Mouse (Mus musculus): Measurements from ENCODE around the gene Dnajc13. TPM values are rescaled to one million over a fixed set of nuclear protein-coding genes. Genes with fewer than 3 reads are reported as not detected.

The Dnajc13 gene
- polyA plus RNA-seq, 3 experiments from 2014 or later, result 22.7 to 30.5 (median 30.3) TPM

DNA sequence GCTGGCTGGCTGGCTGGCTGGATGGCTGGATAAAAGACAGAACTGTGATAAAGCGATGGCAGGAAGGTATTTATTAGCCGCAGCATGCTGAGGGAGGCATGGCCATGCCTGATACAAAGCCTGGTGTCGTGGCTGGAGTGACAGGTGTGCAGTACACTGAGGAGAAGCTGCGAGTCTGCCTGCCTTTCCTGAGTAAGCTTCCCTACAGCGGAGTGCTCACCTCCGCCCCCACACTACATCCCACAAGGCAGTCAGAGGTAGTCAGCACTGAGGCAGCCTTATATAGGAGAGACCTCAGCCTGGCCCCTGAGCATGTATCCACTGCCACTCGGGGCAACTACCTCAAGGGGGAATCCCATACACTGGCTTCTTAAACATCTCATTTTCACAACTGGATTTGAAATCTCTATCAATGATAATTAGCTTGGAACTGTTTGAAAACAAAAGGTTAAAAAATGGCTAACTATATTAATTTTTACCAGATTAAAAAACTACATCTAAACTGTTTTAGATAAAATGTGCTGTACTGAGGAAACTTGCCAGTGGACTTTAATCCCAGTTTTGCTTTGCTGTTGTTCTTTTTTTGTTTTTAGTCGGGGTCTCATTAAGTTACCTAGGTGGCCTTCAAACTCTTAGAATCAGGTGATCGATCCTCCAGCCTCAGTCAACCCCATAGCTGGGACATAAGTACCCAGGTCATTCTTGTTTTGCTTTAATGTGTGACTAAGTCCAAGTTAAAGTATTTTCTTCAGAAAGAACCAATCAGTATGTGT, 8.1 kb downstream of the Dnajc13 start:
- ATAC-seq, result no peak

GRCm38 (mm10) chr9:104252637-104253036, 10.1 kb downstream of the Dnajc13 start:
- ATAC-seq, result no peak

DNA sequence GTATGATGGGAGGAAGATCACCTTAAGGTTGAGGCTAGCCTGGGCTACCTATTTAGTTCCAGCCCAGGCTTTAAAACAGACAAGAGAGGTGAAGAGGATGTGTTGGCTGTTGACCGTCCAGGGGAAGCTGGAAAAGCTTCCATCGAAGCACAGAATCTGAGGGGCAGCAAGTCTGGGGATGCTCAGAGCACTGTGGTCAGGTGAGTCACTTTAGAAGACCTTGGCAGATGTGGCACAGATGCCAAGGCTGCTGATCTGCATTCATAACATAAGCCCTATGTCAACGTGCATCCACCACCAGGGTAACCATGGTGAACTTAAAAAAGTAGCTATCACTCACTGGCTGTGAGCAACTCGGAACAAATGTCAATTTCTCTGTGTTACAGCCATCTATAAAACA, 11.0 kb downstream of the Dnajc13 start:
- no peak for ATAC-seq

- no peak for ATAC-seq
Measured at GRCm38 (mm10) chr9:104251111-104251510, 11.6 kb downstream of the Dnajc13 start.

GRCm38 (mm10) chr9:104247307-104247987, 15.3 kb downstream of the Dnajc13 start:
- no peak for ATAC-seq

- no peak for ATAC-seq
Measured at GRCm38 (mm10) chr9:104243799-104244466, 18.8 kb downstream of the Dnajc13 start.

DNA sequence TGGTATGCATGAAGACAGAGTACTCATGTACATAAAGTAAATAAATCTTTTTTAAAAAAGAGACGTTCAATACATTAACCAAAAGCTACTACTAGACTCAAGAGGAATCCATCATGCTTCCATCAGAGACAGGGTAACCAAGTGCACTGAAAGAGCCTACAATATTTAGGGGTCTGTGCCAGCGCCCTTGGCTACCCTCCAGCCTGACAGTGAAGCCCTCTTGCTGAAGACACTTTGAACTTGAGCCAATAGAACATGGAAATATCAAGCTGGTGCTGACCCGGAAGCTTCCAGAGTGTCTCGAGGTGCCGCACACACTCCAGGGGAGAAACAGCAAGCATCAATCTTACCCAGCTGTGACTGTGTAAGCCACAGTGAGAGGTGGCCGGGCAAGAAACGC, 22.6 kb downstream of the Dnajc13 start:
- ATAC-seq, result no peak

- ATAC-seq, result no peak
Measured at GRCm38 (mm10) chr9:104239076-104239475, 23.7 kb downstream of the Dnajc13 start.

DNA sequence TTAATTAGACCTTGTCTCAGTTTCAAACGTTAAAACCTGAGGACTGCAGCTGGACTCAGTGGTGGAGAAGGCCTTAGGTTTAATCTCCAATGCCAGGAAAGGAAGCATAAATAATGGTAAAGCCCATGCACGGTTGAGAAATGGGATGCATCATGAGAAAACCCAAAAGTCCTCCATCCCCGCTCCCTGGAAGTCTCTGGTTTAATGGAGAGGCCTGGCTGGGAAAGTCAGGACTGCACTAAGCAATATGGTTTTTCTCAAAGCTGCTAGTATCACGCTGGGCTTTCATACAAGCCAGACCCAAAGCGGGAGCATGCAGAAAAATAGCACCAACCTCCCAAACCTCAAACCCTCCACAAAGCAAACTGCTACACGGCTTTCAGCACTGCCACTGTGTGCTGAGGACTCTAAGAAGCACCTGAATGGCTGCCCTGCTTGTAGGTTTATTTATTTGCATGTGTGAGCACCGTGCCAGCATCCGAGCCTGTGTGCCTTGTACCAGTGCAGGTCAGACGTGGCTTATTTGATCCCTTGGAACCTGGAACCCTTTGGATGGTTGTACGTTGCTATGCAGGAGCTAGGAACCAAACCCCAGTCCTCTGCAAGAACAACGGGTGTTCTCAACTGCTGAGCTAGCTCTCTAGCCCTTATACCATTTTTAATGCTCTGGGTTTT, 26.3 kb downstream of the Dnajc13 start:
- ATAC-seq, result no peak

GRCm38 (mm10) chr9:104235751-104236150, 27.0 kb downstream of the Dnajc13 start:
- no peak for ATAC-seq

- ATAC-seq, result no peak
Measured at GRCm38 (mm10) chr9:104233815-104234214, 28.9 kb downstream of the Dnajc13 start.

- ATAC-seq, result no peak
Measured at GRCm38 (mm10) chr9:104233060-104233459, 29.7 kb downstream of the Dnajc13 start.

DNA sequence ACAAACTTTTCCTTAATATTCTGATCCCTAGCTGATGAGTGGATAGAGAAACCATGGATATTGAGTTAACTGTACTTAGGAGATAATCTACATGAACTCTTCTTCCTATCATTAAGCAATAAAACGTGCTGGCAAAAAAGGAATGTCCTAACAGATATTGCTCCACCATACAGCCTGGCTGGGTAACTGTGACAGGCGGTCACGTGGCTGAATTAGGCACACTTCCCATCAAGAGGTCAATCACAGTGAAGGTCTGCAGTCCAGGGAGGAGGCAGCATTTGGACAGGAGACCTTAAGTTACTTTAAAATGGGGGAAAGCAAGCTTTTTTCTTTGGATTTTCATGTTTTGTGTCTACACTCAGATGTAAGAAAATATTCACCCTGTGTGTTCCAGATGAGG, 30.7 kb downstream of the Dnajc13 start:
- ATAC-seq, result no peak

DNA sequence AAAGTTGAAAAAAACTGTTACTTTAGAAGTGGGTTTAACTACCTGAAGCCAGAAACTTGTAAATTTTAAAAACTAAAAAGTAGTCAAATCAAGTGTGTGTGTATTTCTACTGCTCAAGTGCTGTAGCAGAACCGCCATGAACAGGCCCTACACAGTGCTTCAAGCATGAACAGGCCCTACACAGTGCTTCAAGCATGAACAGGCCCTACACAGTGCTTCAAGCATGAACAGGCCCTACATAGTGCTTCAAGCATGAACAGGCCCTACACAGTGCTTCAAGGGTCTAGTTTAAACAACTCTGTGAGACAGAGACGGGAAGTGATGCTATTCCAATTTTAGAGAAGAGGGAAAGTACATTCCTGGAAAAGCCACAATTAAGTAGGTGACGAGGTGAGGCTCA, 51.3 kb downstream of the Dnajc13 start:
- ATAC-seq, result no peak

DNA sequence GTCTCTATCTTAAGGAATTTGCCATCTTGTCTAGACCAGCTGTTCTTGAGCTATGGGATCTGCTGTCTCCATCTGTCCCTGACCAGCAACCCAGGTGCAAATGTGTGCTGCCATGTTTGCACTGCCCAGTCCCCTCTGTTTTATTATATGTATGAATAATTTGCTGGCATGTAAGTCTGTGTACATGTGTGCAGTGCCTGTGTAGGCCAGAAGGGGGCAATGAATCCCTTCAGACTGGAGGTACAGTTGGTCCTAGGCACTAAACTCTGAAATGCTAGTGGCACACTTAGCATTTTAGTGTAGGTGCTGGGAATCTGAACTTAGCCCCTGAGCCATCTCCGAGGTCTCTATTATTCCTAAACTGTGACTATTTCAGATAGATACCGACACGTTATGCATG, 58.9 kb downstream of the Dnajc13 start:
- ATAC-seq, result no peak

- no peak for ATAC-seq
Measured at GRCm38 (mm10) chr9:104194528-104194927, 68.2 kb downstream of the Dnajc13 start.

- ATAC-seq, result no peak
Measured at GRCm38 (mm10) chr9:104193900-104194299, 68.8 kb downstream of the Dnajc13 start.

DNA sequence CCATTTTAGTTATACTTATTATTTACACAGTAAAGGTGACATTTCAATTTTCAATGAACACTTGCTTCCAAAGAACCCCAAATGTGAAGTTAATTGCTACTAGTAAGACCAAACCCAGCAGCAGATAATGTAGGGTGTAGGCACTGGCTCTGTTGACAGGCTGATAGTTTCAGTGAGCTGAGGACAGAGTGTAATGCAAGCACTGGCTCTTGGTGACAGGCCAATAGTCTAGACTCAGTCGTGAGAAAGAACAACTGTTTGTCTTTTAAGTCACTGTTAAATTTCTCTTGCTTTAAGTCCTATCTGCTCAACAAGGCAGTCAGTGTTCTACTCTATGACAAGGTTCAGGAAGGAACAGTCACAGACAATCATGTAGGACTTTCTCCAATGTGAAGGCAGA, 69.4 kb downstream of the Dnajc13 start:
- no peak for ATAC-seq

DNA sequence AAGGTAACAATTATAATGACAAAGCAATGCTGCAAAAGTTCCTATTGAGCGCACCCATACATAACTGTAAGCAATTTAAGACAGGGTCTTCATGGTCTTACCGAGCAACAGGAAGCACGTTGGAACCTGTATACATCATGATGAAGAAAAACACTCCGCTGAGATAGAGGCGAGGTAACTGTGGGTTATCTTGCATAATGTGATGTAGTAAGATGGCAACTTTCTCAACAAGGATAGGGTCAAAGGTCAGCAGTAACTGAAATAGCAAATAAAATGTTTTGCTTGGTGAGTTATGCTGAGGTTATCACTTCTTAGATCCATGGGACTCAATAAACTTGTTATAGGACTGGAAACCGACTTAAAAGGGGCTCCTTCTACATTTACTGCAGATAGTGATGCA, 70.2 kb downstream of the Dnajc13 start:
- ATAC-seq, result no peak

GRCm38 (mm10) chr9:104189657-104190056, 73.1 kb downstream of the Dnajc13 start:
- ATAC-seq, result no peak

- ATAC-seq, result no peak
Measured at GRCm38 (mm10) chr9:104188704-104189103, 74.0 kb downstream of the Dnajc13 start.

GRCm38 (mm10) chr9:104187028-104187427, 75.7 kb downstream of the Dnajc13 start:
- no peak for ATAC-seq

- no peak for ATAC-seq
Measured at GRCm38 (mm10) chr9:104183181-104183580, 79.5 kb downstream of the Dnajc13 start.
